Mouse (Mus musculus): Measurements from ENCODE around the gene Abhd17a.

GRCm38 (mm10) chr10:80552364-80552763, 37.8 kb downstream of the Abhd17a start:
- TF ChIP-seq CTCF (IDR thresholded peaks at IDR 0.05; ENCODE audit: borderline replicate concordance, insufficient read depth, low read length) (no peak), POLR2A (IDR thresholded peaks at IDR 0.05; ENCODE audit: low read depth, low read length) (no peak)
